Mouse (Mus musculus) T-cell, adult 2 months (primary cell): ENCODE measurements around the gene Kantr.
"Not testable (repeated sequence)": the region's sequence is repeated elsewhere in the genome, so short reads cannot be mapped to it uniquely, and the experiment has no call there.

Source experiments
- DNase-seq: peaks from one replicate; pipeline ENCODE4 v3.0.0; 2022; ENCODE audit warnings: low spot score

Kantr gene

GRCm38 (mm10) chrX:152326996-152327688 lies at the start of gene Kantr:
Gene Kantr, minus strand, starts transcription at chrX:152327495.
- peak; percentile 76 for DNase-seq

GRCm38 (mm10) chrX:152368397-152369273 lies 41.3 kb upstream of the Kantr start, which contains the start of gene Gpr173:
Gene Gpr173, minus strand, starts transcription at chrX:152368704.
- DNase-seq = no peak

- no peak for DNase-seq
These were observed 40.7 kb upstream of the Kantr start for GRCm38 (mm10) chrX:152368054-152368396.

- no peak for DNase-seq
These were observed 39.1 kb upstream of the Kantr start for GRCm38 (mm10) chrX:152366418-152366817.

- DNase-seq = peak; percentile 54
These were observed 25.4 kb upstream of the Kantr start for GRCm38 (mm10) chrX:152352553-152353153.

GRCm38 (mm10) chrX:152347041-152347440 lies 19.7 kb upstream of the Kantr start:
- DNase-seq = no peak

GRCm38 (mm10) chrX:152346587-152346986 lies 19.3 kb upstream of the Kantr start:
- DNase-seq = no peak

GRCm38 (mm10) chrX:152342903-152343302 lies 15.6 kb upstream of the Kantr start:
- no peak for DNase-seq

- peak; percentile 95 for DNase-seq
These were observed 15.1 kb upstream of the Kantr start, which contains the start of gene Tspyl2 for GRCm38 (mm10) chrX:152342358-152342901. Gene Tspyl2, minus strand, starts transcription at chrX:152342425.

- DNase-seq = no peak
These were observed 14.2 kb upstream of the Kantr start for GRCm38 (mm10) chrX:152341496-152341895.

GRCm38 (mm10) chrX:152336546-152337332 lies 9.4 kb upstream of the Kantr start:
- peak; percentile 86 for DNase-seq

GRCm38 (mm10) chrX:152336123-152336522 lies 8.8 kb upstream of the Kantr start:
- not testable (repeated sequence) for DNase-seq

- DNase-seq = not testable (repeated sequence)
These were observed 2.1 kb upstream of the Kantr start for GRCm38 (mm10) chrX:152329400-152329799.

- no peak for DNase-seq
These were observed 376 bp upstream of the Kantr start for GRCm38 (mm10) chrX:152327689-152328052.

GRCm38 (mm10) chrX:152323584-152323983 lies 3.7 kb downstream of the Kantr start:
- DNase-seq = peak; percentile 26

GRCm38 (mm10) chrX:152322776-152323175 lies 4.5 kb downstream of the Kantr start:
- DNase-seq = no peak

- DNase-seq = no peak
These were observed 6.8 kb downstream of the Kantr start for GRCm38 (mm10) chrX:152320535-152320934.

GRCm38 (mm10) chrX:152307942-152308341 lies 19.4 kb downstream of the Kantr start:
- peak; percentile 8 for DNase-seq

GRCm38 (mm10) chrX:152307371-152307770 lies 19.9 kb downstream of the Kantr start:
- no peak for DNase-seq

GRCm38 (mm10) chrX:152306224-152306623 lies 21.1 kb downstream of the Kantr start:
- DNase-seq = no peak

GRCm38 (mm10) chrX:152287026-152287425 lies 40.3 kb downstream of the Kantr start:
- DNase-seq = not testable (repeated sequence)

- DNase-seq = no peak
These were observed 42.5 kb downstream of the Kantr start for GRCm38 (mm10) chrX:152284746-152285145.
